Mouse (Mus musculus): Measurements from ENCODE around the gene Retn. TPM values are rescaled to one million over a fixed set of nuclear protein-coding genes. Genes with fewer than 3 reads are reported as not detected.

Gene Retn
- 0.15 and 0.60 TPM in 2 replicates for polyA plus RNA-seq (2012; ENCODE audit: low replicate concordance)

DNA sequence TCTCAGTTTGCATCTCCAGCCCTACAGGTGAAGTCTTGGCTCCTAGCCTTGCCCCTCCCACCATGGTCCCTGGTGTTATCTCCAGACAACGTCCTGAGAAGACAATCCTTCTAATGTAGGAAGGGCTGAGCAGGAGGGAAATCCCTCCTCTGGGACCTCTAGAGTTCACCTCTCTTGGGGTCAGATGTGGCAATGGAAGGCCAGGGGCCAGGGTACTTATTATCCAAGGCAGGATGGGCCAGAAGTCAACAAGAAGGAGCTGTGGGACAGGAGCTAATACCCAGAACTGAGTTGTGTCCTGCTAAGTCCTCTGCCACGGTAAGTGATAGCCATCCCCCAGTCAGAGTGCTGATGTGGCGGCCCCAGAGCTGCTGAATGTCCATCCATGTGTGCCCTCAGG, at the start of gene Retn:
TSS of gene Retn (plus strand) at position 245 of the 400 bp plus-strand sequence.

DNA sequence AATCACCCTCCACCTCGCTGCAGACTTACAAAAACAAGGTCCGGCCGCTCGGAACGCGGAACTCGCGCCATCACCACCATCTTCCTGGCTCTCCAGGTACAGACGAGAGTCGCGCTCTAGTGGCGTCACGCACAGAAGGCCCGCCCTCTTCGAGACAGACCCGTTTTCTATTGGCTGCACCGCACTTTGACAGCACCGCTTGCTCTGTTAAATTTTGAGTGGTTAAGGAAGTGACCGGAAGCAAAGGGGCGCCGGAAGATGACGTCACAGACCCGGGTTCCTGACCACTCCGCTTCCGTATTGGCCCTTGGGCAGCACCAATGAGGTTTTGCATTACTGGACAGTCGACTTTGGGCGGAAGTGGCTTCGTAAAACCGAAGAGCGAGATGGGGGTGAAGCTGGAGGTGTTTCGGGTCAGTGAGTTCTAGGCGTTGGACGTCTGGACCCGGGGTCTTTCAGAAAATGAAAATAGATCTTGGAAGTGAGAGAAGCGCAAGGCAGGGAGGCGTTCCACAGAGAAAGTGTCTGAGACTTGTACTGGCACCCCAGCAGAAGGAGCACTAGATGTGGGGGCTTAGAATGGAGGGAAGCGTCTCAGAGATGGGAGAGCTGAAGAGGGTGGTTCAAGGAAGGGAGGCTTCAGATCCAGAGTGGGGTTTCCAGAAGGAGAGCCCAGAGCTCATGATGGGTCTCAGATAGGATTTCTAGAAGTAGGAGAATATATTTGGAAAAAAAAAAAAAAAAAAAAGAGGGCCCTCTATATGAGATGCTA, 34.2 kb upstream of the Retn start, which contains the start of the genes Xab2 and Pet100:
TSS of gene Xab2 (minus strand) at position 118 of the 772 bp plus-strand sequence.
TSS of gene Pet100 (plus strand) at position 350 of the 772 bp plus-strand sequence.

DNA sequence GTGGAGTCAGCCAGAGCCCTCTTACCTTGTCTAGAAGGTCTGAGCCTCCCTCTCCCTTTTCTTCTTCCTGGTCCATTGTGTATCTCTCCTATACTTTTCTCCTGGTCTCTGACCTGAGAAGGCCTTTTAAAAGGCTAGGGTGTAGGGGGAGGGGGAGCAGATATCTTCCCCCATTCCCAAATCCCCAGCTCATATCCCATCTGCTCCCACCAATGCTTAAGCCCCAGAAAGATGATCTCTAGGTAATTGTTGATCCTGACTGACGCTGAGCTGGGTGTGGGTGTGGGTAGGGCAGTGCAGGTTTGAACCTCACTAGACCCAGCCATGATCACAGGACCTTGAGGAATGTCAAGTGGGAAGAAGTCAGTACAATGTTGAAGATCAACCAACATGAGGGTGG, 30.1 kb upstream of the Retn start, which contains the start of gene Pcp2:
TSS of gene Pcp2 (minus strand) at position 101 of the 400 bp plus-strand sequence.

GRCm38 (mm10) chr8:3630647-3631477, 24.7 kb upstream of the Retn start, which contains the start of gene Stxbp2:
Gene Stxbp2 (plus strand): TSS chr8:3630955.

DNA sequence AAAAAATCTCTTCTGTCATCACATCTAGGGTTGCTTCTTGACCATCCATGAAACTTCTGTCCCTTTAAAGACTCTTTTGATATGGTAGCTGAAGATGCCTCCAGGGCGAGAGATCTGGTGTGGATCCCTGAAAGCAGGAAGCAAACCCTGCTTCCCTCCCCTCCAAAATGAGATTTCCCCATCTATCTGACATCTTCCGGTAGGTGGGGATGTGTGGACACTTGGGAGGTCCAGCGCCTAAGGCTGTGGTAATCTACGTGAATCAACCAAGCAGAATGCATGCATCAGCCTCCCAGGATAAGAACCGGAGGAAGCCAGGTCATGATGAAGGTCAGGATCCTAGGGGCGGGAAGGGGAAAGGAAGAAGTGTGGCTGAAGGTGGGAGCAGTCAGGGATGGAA, 9.9 kb downstream of the Retn start, which contains the start of gene Mcemp1:
TSS of gene Mcemp1 (plus strand) at position 248 of the 400 bp plus-strand sequence.

GRCm38 (mm10) chr8:3671980-3672491, 16.5 kb downstream of the Retn start, which contains the start of gene Fcor:
Gene Fcor (minus strand): TSS chr8:3672362.

DNA sequence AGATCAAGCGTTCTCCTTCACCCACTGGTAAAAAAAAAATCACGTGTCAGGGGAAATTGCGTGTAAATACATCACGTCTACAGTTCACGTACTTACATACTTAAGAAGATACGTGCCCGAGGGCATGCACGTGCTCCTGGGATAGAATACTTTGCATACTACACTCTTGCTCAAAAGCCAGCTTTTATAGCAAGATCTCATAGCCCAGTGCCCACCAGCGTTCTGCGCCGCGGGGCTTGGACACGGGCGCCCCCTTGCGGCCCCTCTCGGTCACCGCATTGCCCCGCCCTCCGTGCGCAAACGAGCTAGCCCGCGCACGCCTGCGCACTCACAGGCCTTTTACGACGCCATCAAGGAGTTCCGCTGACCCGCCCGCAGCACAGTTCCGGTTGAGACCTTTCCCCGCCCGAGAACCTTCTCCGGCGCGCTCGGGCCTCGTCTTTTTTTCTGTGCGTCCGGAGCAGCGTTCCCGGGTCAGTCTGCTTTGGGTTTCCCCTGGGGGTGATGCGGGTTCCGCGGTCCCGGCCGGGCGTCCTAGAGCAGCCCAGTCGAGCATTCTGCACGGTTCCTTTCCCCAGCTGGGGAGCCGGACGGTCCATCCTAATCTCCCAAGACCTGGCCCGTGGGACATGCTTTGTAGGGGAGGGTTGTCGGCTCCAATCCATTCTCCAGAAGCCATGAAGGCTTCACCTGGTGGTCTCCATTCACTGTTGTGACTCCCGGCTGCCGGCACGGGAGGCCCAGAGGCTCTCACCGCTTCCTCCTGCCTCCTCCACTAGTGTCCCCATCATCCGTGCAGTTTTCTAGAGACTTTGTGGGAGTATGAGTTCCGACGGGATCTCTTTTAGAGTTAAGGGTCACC, 20.8 kb downstream of the Retn start, which contains the start of gene Trappc5:
TSS of gene Trappc5 (plus strand) at position 169 of the 862 bp plus-strand sequence.

GRCm38 (mm10) chr8:3694121-3694520, 38.6 kb downstream of the Retn start, which contains the start of gene Fcer2a:
Gene Fcer2a (minus strand): TSS chr8:3694175.

Other genes starting within 250 kb of the Retn start
- 1.2 and 2.5 TPM in 2 replicates for gene Pex11g, start 188.1 kb upstream of the Retn start, polyA plus RNA-seq (2012; ENCODE audit: low replicate concordance)
- gene Tex45, start 184.9 kb upstream of the Retn start, polyA plus RNA-seq (2012; ENCODE audit: low replicate concordance) = not detected in 2 replicates
- 14.3 and 16.8 TPM in 2 replicates for gene Zfp358, start 162.6 kb upstream of the Retn start, polyA plus RNA-seq (2012; ENCODE audit: low replicate concordance)
- 222 and 644 TPM in 2 replicates for gene Mcoln1, start 155.3 kb upstream of the Retn start, polyA plus RNA-seq (2012; ENCODE audit: low replicate concordance)
- 29.1 and 33.3 TPM in 2 replicates for gene Pnpla6, start 140.4 kb upstream of the Retn start, polyA plus RNA-seq (2012; ENCODE audit: low replicate concordance)
- gene C330021F23Rik, start 87.8 kb upstream of the Retn start, polyA plus RNA-seq (2012; ENCODE audit: low replicate concordance) = not detected in 2 replicates
- 0.71 and 0.91 TPM in 2 replicates for gene Camsap3, start 68.5 kb upstream of the Retn start, polyA plus RNA-seq (2012; ENCODE audit: low replicate concordance)
- gene Xab2, start 34.5 kb upstream of the Retn start, polyA plus RNA-seq (2012; ENCODE audit: low replicate concordance) = 29.0 and 45.7 TPM in 2 replicates
- gene Pet100, start 34.2 kb upstream of the Retn start, polyA plus RNA-seq (2012; ENCODE audit: low replicate concordance) = 49.9 and 67.0 TPM in 2 replicates
- not detected in 2 replicates for gene Pcp2, start 30.2 kb upstream of the Retn start, polyA plus RNA-seq (2012; ENCODE audit: low replicate concordance)
- gene Stxbp2, start 24.8 kb upstream of the Retn start, polyA plus RNA-seq (2012; ENCODE audit: low replicate concordance) = 150 and 483 TPM in 2 replicates
- gene Mcemp1, start 10.0 kb downstream of the Retn start, polyA plus RNA-seq (2012; ENCODE audit: low replicate concordance) = 0.71 and 1.0 TPM in 2 replicates
- gene Fcor, start 16.6 kb downstream of the Retn start, polyA plus RNA-seq (2012; ENCODE audit: low replicate concordance) = 0.49 TPM in 1 of 2 replicates, not detected in the other
- 27.5 and 30.0 TPM in 2 replicates for gene Trappc5, start 20.5 kb downstream of the Retn start, polyA plus RNA-seq (2012; ENCODE audit: low replicate concordance)
- 83.0 and 276 TPM in 2 replicates for gene Fcer2a, start 38.4 kb downstream of the Retn start, polyA plus RNA-seq (2012; ENCODE audit: low replicate concordance)
- gene Clec4g, start 64.9 kb downstream of the Retn start, polyA plus RNA-seq (2012; ENCODE audit: low replicate concordance) = 0.20 and 0.39 TPM in 2 replicates
- gene Cd209a, start 93.2 kb downstream of the Retn start, polyA plus RNA-seq (2012; ENCODE audit: low replicate concordance) = 6.7 and 12.2 TPM in 2 replicates
- 0.14 and 0.17 TPM in 2 replicates for gene Cd209e, start 198.5 kb downstream of the Retn start, polyA plus RNA-seq (2012; ENCODE audit: low replicate concordance)
- gene Cd209d, start 222.8 kb downstream of the Retn start, polyA plus RNA-seq (2012; ENCODE audit: low replicate concordance) = 0.44 and 0.67 TPM in 2 replicates